Mouse (Mus musculus): ENCODE data around the gene Scoc.
A peak's percentile ranks its signal among the peaks of the same experiment; 100 is the strongest.
"Not testable (repeated sequence)": the region's sequence is repeated elsewhere in the genome, so short reads cannot be mapped to it uniquely, and the experiment has no call there.

The Scoc gene

GRCm38 (mm10) chr8:83458222-83458621, at the start of gene Scoc:
Gene Scoc, minus strand, starts transcription at chr8:83458391.
- DNase-seq (ENCODE audit: low spot score): no peak

GRCm38 (mm10) chr8:83459606-83460005, 1.4 kb upstream of the Scoc start:
- DNase-seq (ENCODE audit: low spot score): no peak

GRCm38 (mm10) chr8:83457121-83457520, 1.1 kb downstream of the Scoc start:
- DNase-seq (ENCODE audit: low spot score): no peak

- DNase-seq (ENCODE audit: low spot score): peak; percentile 83
These were observed 7.1 kb downstream of the Scoc start for GRCm38 (mm10) chr8:83451056-83451455.

GRCm38 (mm10) chr8:83449960-83450359, 8.2 kb downstream of the Scoc start:
- DNase-seq (ENCODE audit: low spot score): peak; percentile 58

GRCm38 (mm10) chr8:83443052-83443400, 15.2 kb downstream of the Scoc start:
- DNase-seq (ENCODE audit: low spot score): peak; percentile 13

- DNase-seq (ENCODE audit: low spot score): peak; percentile 99
These were observed 15.7 kb downstream of the Scoc start for GRCm38 (mm10) chr8:83442243-83443051.

GRCm38 (mm10) chr8:83441656-83442242, 16.4 kb downstream of the Scoc start:
- peak; percentile 35 for DNase-seq (ENCODE audit: low spot score)

- DNase-seq (ENCODE audit: low spot score): no peak
These were observed 21.1 kb downstream of the Scoc start for GRCm38 (mm10) chr8:83437077-83437476.

GRCm38 (mm10) chr8:83429071-83429524, 29.1 kb downstream of the Scoc start:
- no peak for DNase-seq (ENCODE audit: low spot score)

- DNase-seq (ENCODE audit: low spot score): not testable (repeated sequence)
These were observed 29.6 kb downstream of the Scoc start for GRCm38 (mm10) chr8:83428621-83429020.

- no peak for DNase-seq (ENCODE audit: low spot score)
These were observed 31.2 kb downstream of the Scoc start for GRCm38 (mm10) chr8:83426949-83427348.

GRCm38 (mm10) chr8:83426104-83426759, 32.0 kb downstream of the Scoc start:
- DNase-seq (ENCODE audit: low spot score): no peak

- DNase-seq (ENCODE audit: low spot score): no peak
These were observed 33.0 kb downstream of the Scoc start for GRCm38 (mm10) chr8:83425202-83425601.

- DNase-seq (ENCODE audit: low spot score): no peak
These were observed 35.0 kb downstream of the Scoc start for GRCm38 (mm10) chr8:83423032-83423825.

GRCm38 (mm10) chr8:83421354-83421753, 36.8 kb downstream of the Scoc start:
- no peak for DNase-seq (ENCODE audit: low spot score)

- DNase-seq (ENCODE audit: low spot score): no peak
These were observed 39.2 kb downstream of the Scoc start for GRCm38 (mm10) chr8:83418805-83419516.

- no peak for DNase-seq (ENCODE audit: low spot score)
These were observed 40.2 kb downstream of the Scoc start for GRCm38 (mm10) chr8:83417970-83418369.

GRCm38 (mm10) chr8:83416878-83417277, 41.3 kb downstream of the Scoc start:
- no peak for DNase-seq (ENCODE audit: low spot score)

GRCm38 (mm10) chr8:83408496-83408895, 49.7 kb downstream of the Scoc start:
- no peak for DNase-seq (ENCODE audit: low spot score)

- DNase-seq (ENCODE audit: low spot score): peak; percentile 85
These were observed 51.4 kb downstream of the Scoc start for GRCm38 (mm10) chr8:83406836-83407235.

- DNase-seq (ENCODE audit: low spot score): no peak
These were observed 52.6 kb downstream of the Scoc start for GRCm38 (mm10) chr8:83405548-83405947.
